Mouse (Mus musculus) layer of hippocampus, adult 9-11 months (tissue): ENCODE measurements at regions not wholly inside any gene's neighbourhood (a gene's known extent, or its start where the extent isn't known, plus 50 kb on each side); places are given as distances from the start of the nearest gene placed in this dataset.

Source experiments
- DNase-seq: peaks from one replicate; pipeline ENCODE4 v3.0.0; 2022

- DNase-seq: peak; percentile 8
These were observed 234.7 kb upstream of the Gm10800 start for GRCm38 (mm10) chr2:98901591-98902323.
